ENCODE assay signal across 8 mouse cellular contexts in the genomic region with DNA sequence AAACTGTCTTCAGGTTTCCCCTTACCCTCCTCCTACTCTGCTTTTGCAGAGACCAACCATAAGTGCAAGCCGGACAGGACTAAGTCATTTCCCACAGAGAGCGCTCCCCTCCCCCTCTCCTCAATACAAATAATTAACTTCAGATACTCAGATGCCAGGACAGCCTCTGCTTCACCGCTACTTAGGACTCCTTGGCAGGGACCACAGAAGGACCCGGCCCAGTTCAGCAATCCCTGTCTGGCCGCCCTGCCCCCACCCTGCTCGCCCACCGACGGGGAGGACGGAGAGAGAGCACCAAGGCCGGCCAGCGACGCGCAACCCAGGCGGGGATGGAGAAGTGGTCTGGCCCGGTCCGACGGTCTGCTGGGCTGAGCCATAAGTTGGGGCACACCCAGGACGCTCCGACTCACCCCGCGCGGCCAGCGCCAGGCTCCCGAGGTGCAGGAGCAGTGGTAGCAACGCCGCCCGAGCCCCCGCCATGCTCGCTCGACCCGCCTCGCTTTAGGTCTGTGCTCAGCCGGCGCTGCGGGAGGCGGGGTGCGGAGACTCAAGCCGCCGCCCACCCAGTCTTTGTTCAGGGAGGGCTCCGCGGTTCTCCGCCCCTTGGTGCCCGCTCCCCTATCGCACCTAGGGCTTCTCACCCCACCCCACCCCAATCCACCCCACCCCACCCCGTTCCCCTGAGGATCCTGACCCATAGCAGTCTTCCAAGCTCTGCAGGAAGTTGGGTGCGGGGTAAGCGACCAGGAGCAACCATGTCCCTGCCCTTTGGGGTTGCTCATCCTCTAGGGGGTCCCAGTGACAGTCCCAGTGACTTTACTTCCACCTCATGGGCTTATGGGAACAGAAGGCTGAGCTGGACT. TPM values are rescaled to one million over a fixed set of nuclear protein-coding genes. Genes with fewer than 3 reads are reported as not detected.
DNase-seq lines count a peak whose midpoint lies in the region; ATAC-seq and TF ChIP-seq lines count a peak whose summit lies in the region.

A gene (minus strand): TSS at position 506 of the 863 bp plus-strand sequence.

- TF ChIP-seq CTCF in midbrain, postnatal 0 days (IDR thresholded peaks at IDR 0.05): no peak
- no peak for TF ChIP-seq CTCF in thymus, adult 2 months (IDR thresholded peaks at IDR 0.05; ENCODE audit: borderline replicate concordance, control insufficient read depth, extremely low read depth, insufficient read depth, low read length, poor library complexity)

- peaks cover 15 to 17% of the 10 kb centered on the region in 2 experiments for H3K4me1 ChIP-seq in heart, embryonic 14.5 days (ENCODE audit: control insufficient read depth in 2 of 2, insufficient read depth in 2 of 2, low read length in 2 of 2)
- H3K4me1 ChIP-seq in midbrain, postnatal 0 days (ENCODE audit: insufficient read depth, low read length): peaks cover under 1% of the 10 kb centered on the region; the same call in 1 of the 2 replicates
- H3K4me1 ChIP-seq in thymus, adult 2 months (replicated peaks; ENCODE audit: control insufficient read depth, insufficient read depth, low read length): 0 out of 2 replicates have a peak, but pooled peaks cover under 1% of the 10 kb centered on the region

- intact Hi-C loops in gastrocnemius, postnatal 14 days (cut with DNase I; ENCODE audit: low total_unique reads): no loop called here

- under 1% methylated on average over 45 of the region's 47 CpGs for WGBS in heart, embryonic 14.5 days
- WGBS in midbrain, postnatal 0 days: 3% methylated on average over 40 of the region's 47 CpGs
- 5% methylated on average over 47 of the region's 47 CpGs for WGBS in thymus, adult 2 months

- TF ChIP-seq POLR2A in thymus, adult 2 months (IDR thresholded peaks at IDR 0.05; ENCODE audit: control insufficient read depth, extremely low read depth, insufficient read depth, low read length, poor library complexity): no peak

- peak within 1 kb of the TSS; percentile 85 for H3K4me2 ChIP-seq in heart, embryonic 14.5 days (ENCODE audit: low read length)
- peak within 1 kb of the TSS; percentile 62 for H3K4me2 ChIP-seq in midbrain, postnatal 0 days (ENCODE audit: low read depth, low read length, poor library complexity, severe bottlenecking)

- H3K9me3 ChIP-seq in heart, embryonic 14.5 days (ENCODE audit: control insufficient read depth, low read length): no peaks in the 10 kb centered on the region
- no peaks in the 10 kb centered on the region for H3K9me3 ChIP-seq in midbrain, postnatal 0 days (ENCODE audit: low read length)

- peak; percentile 23 for ATAC-seq in heart, embryonic 14.5 days (ENCODE audit: insufficient number of reproducible peaks, insufficient read depth, low FRiP score, low read depth)
- ATAC-seq in midbrain, postnatal 0 days (ENCODE audit: low FRiP score): peak; percentile 44; the same call in 1 of the 2 replicates

- no peak within 1 kb of the TSS for H3K27ac ChIP-seq in heart, embryonic 14.5 days (replicated peaks in 1 of 2; ENCODE audit: control insufficient read depth in 1 of 2, insufficient read depth in 1 of 2, low read depth in 2 of 2, low read length in 2 of 2)
- no peak within 1 kb of the TSS for H3K27ac ChIP-seq in midbrain, postnatal 0 days (ENCODE audit: low read depth, low read length)
- no peak within 1 kb of the TSS for H3K27ac ChIP-seq in thymus, adult 2 months (ENCODE audit: control insufficient read depth, insufficient read depth, low read length)

- peak within 1 kb of the TSS; percentile 70 for H3K9ac ChIP-seq in heart, embryonic 14.5 days (ENCODE audit: low read length)
- H3K9ac ChIP-seq in midbrain, postnatal 0 days (replicated peaks; ENCODE audit: low read length, poor library complexity, severe bottlenecking): peak within 1 kb of the TSS; percentile 50

- peak within 1 kb of the TSS; percentile 64 to 66 for H3K4me3 ChIP-seq in heart, embryonic 14.5 days (ENCODE audit: control insufficient read depth in 1 of 2, insufficient read depth in 1 of 2, low read depth in 1 of 2, low read length in 2 of 2)
- H3K4me3 ChIP-seq in midbrain, postnatal 0 days (ENCODE audit: low read depth, low read length): peak within 1 kb of the TSS; percentile 47
- H3K4me3 ChIP-seq in thymus, adult 2 months (ENCODE audit: control insufficient read depth, insufficient read depth, low read length): no peak within 1 kb of the TSS

- H3K27me3 ChIP-seq in heart, embryonic 14.5 days (ENCODE audit: control insufficient read depth, insufficient read depth, low read length): peaks cover 3% of the 10 kb centered on the region; the same call in 1 of the 2 replicates
- H3K27me3 ChIP-seq in midbrain, postnatal 0 days (ENCODE audit: insufficient read depth, low read length): peaks cover 19% of the 10 kb centered on the region; the same call in 1 of the 2 replicates
- H3K27me3 ChIP-seq in thymus, adult 2 months (ENCODE audit: control insufficient read depth, insufficient read depth, low read length): peaks cover 6% of the 10 kb centered on the region; the same call in 1 of the 2 replicates

- DNase-seq in gastrocnemius, postnatal 14 days: peak; percentile 46
- no peak for DNase-seq in gastrocnemius, adult 8-10 months (ENCODE audit: low spot score in 2 of 2)
- DNase-seq in adrenal gland, postnatal 25 days: peak; percentile 21
- peak; percentile 73 to 76 for DNase-seq in kidney, postnatal 25 days
- DNase-seq in midbrain, postnatal 0 days (ENCODE audit: low spot score): no peak
- no peak for DNase-seq in layer of hippocampus, adult 11-12 months (ENCODE audit: low spot score)
- DNase-seq in thymus, adult 2 months: no peak

- H3K36me3 ChIP-seq in heart, embryonic 14.5 days (ENCODE audit: control insufficient read depth, insufficient read depth, low read length): no peaks in the 10 kb centered on the region
- H3K36me3 ChIP-seq in midbrain, postnatal 0 days (ENCODE audit: insufficient read depth, low read length): no peaks in the 10 kb centered on the region
- H3K36me3 ChIP-seq in thymus, adult 2 months (ENCODE audit: control insufficient read depth, insufficient read depth, low read length): no peaks in the 10 kb centered on the region

RNA-seq across cellular contexts. Expression of the gene that starts here (rescaled TPM):
- total RNA-seq in gastrocnemius, postnatal 14 days (2021): 10 to 100 TPM; 12.4 to 13.8 TPM
- total RNA-seq in gastrocnemius, adult 8-10 months (2022): 1 to 10 TPM; 2.2 to 6.0 (median 4.4) TPM
- total RNA-seq in adrenal gland, postnatal 25 days (2021): 2.6 and 3.1 TPM in 2 replicates
- 10.0 and 10.2 TPM in 2 replicates for polyA plus RNA-seq in heart, embryonic 14.5 days (2014; fragmentation: Nextera tagmentation; extraction: Ambion mirVana)
- 16.3 and 27.0 TPM in 2 replicates for total RNA-seq in midbrain, postnatal 0 days (2014; rRNA removed)
- 8.9 and 9.0 TPM in 2 replicates for polyA plus RNA-seq in midbrain, postnatal 0 days (2015; fragmentation: Nextera tagmentation; extraction: Ambion mirVana)
- 2.9 and 3.0 TPM in 2 replicates for polyA plus RNA-seq in thymus, adult 2 months (2012; rRNA removed)

Comparison
In these comparisons a context has a peak if more than half of its experiments do, and no peak if none do; other contexts are left out.
1. DNase-seq: peak in gastrocnemius, postnatal 14 days (single experiment), adrenal gland, postnatal 25 days (single experiment) and kidney, postnatal 25 days (2 of 2); none in gastrocnemius, adult 8-10 months (0 of 2), midbrain, postnatal 0 days (single experiment), layer of hippocampus, adult 11-12 months (single experiment) and thymus, adult 2 months (single experiment).